Mouse (Mus musculus): ENCODE measurements around the gene Tprn.

GRCm38 (mm10) chr2:25241438-25241775 is 21.0 kb upstream of the Tprn start:
- TF ChIP-seq ZNF384 (IDR thresholded peaks at IDR 0.05; ENCODE audit: low read depth, low read length) (no peak), CHD2 (IDR thresholded peaks at IDR 0.05; ENCODE audit: low read depth, low read length) (no peak)

Data from ES-E14 (cell line).